Mouse (Mus musculus): ENCODE data around the gene Stpg3.

Gene Stpg3

DNA sequence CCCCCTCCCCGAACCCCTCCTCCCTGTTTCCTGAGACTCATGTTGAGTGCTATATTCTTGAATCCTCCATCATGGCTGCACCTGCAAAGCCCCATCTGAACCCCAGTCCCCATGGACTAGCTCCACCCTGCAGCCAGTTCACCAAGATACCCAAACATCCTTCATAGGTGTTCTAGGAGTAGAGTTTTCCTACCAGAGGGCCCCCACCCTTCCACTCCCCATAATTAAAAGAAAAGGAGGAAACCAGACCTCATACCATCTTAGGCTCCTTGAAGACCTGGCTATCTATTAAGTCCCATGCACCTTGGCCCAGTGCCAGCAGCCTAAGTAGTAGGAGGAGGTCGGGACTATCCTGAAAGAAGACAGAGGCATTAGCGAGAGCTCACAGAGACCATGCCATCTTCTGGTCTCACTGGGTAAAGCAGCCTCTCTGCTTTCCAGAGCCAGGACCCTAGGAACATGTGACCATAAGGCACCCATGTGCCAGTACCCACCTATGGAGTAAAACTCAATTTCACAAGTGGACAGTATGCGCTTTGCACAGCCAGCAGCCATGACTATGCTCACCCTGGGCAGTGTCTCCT is 10.7 kb downstream of the Stpg3 start:
- DNase-seq: no peak

- DNase-seq: no peak
Observed at GRCm38 (mm10) chr2:25200631-25201030, 13.8 kb downstream of the Stpg3 start.

- no peak for DNase-seq
Observed at GRCm38 (mm10) chr2:25197946-25198345, 16.5 kb downstream of the Stpg3 start.

DNA sequence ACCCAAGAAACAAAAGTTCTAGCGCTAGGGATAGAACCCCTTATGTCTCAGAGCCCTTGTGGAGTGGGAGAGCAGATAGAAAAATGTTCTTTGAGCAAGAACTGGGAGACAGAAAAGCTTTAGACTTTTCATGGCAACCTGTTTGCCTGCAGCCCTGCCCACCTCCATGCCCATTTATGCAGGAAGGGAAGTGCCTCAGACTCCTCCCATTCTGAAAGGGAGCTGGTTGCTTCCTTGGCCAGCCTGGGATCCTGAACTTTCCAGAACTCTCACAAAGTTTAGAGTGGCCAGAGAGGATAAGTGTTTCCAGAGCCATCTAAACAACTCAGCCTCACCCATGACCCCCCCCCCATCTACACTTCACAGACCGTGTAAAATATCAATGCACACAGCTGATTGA is 17.2 kb downstream of the Stpg3 start:
- DNase-seq: no peak

DNA sequence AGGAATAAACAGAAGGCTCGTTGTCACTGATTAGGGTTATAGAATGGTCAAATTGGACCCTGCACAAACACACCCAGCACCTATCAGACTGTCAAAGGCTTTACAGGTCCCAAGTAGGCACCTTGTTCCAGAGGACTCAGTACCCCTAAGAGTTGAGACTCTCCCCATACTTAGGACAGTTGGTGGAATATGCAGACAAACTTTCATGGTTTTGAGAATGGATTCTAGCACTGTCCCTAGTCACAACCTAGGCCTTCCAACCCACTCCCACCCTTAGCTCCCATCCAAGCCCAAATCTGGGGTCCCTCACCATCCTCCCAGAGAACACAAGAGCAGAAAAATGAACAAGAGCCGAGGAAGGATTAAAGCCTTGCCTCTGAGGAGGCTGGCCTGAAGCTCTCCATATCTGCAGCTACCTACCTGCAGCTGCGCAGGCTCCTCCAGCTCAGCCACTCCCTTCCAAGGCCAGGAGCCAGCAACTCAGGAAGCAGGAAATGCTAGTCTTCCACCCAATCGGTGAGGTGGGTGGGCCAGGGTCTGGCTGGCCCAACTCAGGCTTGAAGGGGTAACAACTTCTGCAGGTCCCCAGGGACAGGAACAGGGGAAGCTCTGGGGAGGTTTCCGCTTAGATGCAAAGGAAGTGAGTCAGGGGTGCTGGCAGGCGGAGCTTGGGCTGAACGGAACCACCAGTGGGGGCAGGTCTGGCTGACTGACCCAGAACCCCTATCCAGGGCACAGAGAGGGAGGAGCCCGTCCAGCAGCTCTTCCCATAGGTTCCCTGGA is 18.1 kb downstream of the Stpg3 start, which contains the start of gene Tor4a:
Tor4a (minus strand) TSS at position 715 of the 783 bp plus-strand sequence.
- peak; percentile 50 for DNase-seq

GRCm38 (mm10) chr2:25195211-25196156 is 19.0 kb downstream of the Stpg3 start:
- peak; percentile 35 for DNase-seq

DNA sequence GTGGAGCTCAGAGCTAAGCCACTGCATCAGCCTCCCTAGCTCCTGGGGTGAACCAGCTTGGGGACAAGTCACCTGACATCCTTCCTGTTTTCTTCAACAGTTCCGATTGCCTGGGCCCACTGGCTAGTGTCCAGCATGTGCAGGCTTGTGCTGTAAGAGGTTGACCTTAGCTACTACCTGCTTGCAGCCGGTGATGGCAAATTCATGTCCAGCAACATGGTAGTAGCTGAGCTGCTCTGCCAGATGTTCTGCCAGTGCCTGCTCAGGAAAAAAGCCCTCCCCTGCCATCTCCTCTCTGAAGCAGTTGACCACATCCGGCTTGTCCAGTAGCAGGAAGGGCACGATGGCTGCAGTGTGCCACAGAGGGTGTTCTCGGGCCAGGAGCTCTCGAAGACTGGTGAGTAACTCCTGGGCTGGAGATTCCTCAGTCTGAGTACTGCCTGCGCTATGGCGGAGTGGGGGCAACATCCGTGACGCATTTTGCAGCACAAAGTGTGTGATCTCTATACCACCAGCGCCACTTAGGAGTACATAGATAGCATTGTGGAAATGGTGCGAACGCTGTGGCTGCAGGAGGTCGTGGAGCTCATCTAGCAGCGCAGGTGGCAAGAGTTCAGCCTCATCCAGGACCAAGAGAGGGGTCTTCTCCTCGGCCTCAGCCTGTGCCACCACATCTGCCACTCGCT is 19.8 kb downstream of the Stpg3 start:
- DNase-seq: no peak

DNA sequence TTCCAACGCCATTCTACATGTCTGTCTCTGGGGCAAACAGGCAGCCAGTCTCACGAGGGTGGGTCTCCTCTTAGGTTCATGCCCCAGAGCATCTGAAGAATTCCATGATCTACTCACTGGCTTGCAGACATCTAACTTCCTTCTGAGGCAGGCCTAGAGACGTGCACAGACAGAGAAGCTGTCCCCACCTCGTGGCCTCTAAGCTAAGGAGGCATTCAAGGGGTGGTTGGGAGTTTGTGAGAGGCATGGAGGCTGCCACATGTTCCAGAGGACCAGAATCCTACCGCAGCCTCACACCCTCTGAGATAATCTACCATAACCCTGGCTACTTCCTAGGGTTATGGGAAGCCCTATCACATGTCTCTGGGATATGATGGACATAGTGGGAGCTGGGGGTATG is 20.4 kb downstream of the Stpg3 start:
- DNase-seq: no peak

DNA sequence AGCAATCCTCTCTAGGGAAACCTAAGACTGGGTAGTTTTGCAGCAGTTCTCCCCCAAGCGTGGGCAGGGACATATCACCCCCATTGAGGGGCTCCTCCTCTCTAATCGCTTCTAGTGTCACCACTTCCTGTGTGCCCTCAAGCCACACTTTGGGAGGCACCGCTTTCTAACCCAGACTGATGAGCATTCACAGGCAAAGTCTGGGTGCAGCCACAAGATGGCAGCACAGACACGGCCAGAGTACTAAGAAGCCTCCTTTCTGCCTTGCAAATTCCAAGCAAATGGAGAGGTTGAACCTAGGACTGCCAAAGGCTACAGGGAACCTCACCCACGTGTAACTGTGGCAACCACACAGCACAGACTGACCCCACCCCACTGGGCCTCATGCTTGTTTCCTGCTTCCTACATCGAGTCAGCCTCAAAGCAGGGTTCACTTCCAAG is 21.1 kb downstream of the Stpg3 start:
- DNase-seq: peak; percentile 88

DNA sequence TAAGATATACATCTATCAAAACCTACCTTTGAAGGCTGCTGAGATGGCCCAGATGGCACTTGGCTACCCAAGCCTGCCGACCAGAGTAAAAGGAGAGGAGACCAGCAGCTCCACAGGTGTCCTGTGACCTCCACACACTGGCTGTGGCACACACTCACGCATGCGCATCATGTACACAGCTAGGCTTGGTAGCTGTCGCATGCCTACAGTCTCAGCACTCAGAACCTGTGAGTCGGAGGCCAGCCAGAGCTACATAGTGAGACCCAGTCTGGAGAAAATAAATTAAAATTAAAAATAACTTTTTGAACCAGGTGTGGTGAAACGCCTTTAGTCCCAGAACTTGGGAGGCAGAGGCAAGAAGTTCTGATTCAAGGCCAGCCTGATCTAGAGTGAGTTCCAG is 26.6 kb downstream of the Stpg3 start:
- no peak for DNase-seq

GRCm38 (mm10) chr2:25186575-25186930 is 27.9 kb downstream of the Stpg3 start:
- no peak for DNase-seq

GRCm38 (mm10) chr2:25185625-25186574 is 28.5 kb downstream of the Stpg3 start:
- peak; percentile 92 for DNase-seq

- no peak for DNase-seq
Observed at GRCm38 (mm10) chr2:25184496-25184895, 29.9 kb downstream of the Stpg3 start.

DNA sequence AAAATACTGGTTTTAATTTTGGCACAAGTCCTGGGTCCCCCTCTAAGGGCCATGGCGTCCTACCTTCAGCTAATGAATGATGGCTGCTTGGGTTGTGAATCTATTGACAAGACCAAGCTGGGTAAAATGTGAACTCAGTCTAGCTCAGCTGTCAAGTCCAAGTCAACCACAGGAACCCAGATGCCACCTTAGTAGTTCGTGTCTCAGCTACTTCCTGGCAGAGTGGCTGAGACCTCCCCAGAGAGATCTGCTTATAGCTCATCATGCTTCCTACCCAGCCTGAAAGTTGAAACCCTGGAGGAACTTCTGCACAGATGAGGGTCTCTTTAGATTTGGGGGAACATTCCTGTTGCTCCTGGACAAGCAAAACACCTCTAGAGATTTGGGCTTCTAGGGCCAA is 31.1 kb downstream of the Stpg3 start:
- DNase-seq: no peak

GRCm38 (mm10) chr2:25182664-25183063 is 31.8 kb downstream of the Stpg3 start:
- peak; percentile 57 for DNase-seq

DNA sequence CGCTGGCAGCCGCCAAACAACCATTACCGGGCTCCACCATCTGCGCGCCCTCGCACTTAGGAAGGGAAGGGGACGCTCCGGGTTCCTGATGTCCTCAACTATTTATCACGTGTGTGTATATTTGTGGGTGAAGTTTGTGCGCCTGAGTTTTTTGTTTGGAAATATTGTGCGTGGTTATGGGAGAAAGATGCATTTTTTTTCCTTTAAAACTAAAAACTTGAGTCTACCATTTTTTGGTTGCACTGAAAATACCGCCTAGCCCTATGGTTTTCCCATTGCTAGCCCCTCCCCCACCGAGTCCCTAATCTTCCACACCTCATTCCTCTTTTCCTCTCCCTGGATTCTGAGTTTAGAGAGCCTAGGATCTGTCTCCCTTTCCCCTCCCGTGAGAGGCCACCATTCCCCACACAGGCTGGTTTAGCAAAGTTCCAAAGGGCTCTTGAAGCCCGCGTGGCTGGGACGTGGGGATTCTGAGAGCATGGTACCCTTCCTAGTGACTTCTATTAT is 32.5 kb downstream of the Stpg3 start:
- DNase-seq: peak; percentile 51

DNA sequence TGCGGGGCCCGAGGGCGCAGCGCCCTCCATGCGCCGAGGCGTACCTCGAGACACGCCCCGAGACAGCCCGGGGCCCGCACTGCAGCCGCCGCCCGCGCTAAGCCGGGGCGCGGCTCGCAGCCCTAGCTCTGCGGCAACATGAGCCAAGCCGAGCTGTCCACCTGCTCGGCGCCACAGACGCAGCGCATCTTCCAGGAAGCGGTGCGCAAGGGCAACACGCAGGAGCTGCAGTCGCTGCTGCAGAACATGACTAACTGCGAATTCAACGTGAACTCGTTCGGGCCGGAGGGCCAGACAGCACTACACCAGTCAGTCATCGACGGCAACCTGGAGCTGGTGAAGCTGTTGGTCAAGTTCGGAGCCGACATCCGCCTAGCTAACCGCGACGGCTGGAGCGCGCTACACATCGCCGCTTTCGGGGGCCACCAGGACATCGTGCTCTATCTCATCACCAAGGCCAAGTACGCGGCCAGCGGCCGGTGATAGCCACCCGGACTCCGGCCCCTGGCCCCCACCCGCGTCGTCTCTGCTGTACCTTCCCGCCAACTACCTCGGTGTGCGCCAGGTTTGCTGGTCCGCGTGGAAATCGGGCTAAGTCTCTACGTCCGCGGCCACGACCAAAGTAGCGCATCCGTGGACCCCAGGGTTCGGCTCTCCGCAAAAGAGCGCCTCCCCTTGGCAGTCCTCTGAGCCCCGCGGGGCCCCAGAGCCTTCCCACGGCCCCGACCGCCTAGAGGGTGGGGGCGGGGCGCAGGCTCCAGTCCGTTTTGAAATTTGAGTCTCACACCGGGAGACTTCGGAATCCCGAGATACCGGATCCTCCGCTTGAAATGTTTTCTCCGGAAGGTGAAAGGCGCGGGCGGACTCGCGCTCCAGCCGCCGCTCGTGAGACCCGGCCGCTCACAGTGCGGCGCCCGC is 33.2 kb downstream of the Stpg3 start:
- DNase-seq: peak; percentile 81

GRCm38 (mm10) chr2:25180478-25180903 is 33.9 kb downstream of the Stpg3 start, which contains the start of gene Nrarp:
Nrarp (plus strand) TSS chr2:25180758.
- DNase-seq: peak; percentile 94

GRCm38 (mm10) chr2:25179566-25180217 is 34.7 kb downstream of the Stpg3 start:
- DNase-seq: no peak

Measured in embryo, embryonic 11 days (tissue).